Mouse (Mus musculus): ENCODE results near the gene Gm12248. TPM values are rescaled to one million over a fixed set of nuclear protein-coding genes. Genes with fewer than 3 reads are reported as not detected.

Gene Gm12248
- not detected in 2 replicates for polyA plus RNA-seq (2012; ENCODE audit: insufficient read depth, insufficient read length, missing spikeins)

DNA sequence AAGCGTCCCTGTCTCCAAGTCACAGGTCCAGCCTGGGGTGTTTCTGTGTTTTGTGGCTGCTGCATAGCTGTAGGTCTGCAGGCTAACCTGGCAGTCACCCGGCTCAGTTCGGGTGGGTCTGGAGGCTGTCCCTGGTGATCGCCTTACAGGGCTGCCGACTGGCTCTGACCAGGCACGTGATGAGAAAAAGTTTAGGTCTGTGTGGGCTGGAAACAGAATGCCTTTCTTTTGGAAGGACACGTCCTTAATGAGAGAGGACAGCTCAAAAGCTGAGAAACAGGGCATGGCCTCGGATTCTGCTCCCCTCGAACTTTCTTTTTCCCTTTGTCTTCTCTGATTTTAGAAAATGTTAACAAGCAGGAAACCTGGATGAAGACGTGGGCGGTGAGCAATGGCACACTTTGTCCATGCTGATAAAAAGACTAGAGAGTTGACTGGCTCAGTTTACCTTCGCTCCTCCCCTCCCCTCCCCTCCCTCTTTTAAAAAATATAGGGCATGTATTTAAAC, at the start of gene Gm12248:
Gm12248 (minus strand) TSS at position 114 of the 508 bp plus-strand sequence.
- peak within 1 kb of the TSS; percentile 60 for H3K4me3 ChIP-seq (ENCODE audit: insufficient read depth, low read depth, low read length)
- H3K4me1 ChIP-seq (ENCODE audit: control insufficient read depth, insufficient read depth, insufficient read length, low read length): no peaks in the 10 kb centered on the region
- peak within 1 kb of the TSS; percentile 27; the same call in 1 of the 2 replicates for H3K27ac ChIP-seq (replicated peaks; ENCODE audit: low read depth, low read length)

DNA sequence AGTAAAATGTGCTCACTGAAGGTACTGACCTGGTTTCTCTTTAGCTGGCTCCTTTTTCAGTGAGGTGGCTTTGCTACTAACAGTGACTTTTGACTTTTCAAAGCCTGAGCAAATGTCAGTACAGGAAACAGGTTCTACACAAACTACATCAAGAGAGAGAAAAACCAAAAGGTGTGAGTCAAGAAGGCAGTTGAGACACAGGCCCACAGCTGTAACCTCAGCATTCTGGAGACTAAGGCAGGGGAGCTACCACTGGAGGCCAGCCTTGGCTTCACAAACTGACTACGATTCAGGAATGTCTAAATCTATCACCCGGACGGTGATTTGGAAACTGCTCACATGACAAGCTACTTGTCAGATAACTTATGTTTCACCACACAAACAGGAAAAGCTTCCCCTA, 46.5 kb upstream of the Gm12248 start:
- no peaks in the 10 kb centered on the region for H3K4me1 ChIP-seq (ENCODE audit: control insufficient read depth, insufficient read depth, insufficient read length, low read length)
- H3K27ac ChIP-seq (replicated peaks; ENCODE audit: low read depth, low read length): no peak overlapping the region
- H3K4me3 ChIP-seq (ENCODE audit: insufficient read depth, low read depth, low read length): no peak overlapping the region

DNA sequence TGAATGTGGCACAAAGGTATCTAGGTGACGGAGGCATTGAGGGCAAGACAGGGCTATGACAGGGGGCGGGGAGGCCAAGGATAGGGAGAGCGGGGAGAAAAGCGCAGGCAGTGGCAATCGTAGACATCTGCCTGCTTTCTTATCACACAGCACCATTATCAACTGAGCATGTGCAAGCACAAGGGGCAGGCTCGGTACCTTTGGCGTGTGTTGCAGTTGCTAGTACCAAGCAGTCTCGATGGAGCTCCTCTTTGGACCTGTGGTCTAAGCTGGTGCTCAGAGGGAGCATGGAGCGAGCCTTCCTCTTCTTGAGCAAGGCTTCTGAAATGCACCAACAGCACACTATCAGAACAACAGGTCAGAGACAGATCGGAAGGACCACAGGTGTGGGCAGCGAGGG, 45.9 kb upstream of the Gm12248 start:
- Histone ChIP-seq H3K4me1 (ENCODE audit: control insufficient read depth, insufficient read depth, insufficient read length, low read length) (no peaks in the 10 kb centered on the region), H3K27ac (replicated peaks; ENCODE audit: low read depth, low read length) (no peak overlapping the region), H3K4me3 (ENCODE audit: insufficient read depth, low read depth, low read length) (no peak overlapping the region)

DNA sequence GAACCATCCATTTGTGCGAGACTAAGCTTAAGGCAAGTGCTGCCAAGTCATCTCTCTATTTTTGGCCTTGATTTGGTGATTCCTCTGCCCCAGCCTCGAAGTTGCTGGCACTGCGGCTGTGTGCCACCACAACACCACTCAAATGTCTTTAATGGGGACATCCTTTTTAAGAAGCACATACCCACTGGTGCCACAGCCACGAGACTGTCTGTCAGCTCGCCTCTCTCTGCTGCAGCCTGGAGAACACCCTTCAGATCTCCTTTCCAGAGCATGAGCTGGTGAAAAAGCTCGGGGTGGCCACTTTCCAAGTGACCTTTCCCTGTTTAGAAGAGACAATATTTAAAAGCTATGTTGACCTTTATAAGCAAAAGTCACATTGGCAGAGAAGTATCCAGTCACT, 43.7 kb upstream of the Gm12248 start:
- Histone ChIP-seq H3K27ac (replicated peaks; ENCODE audit: low read depth, low read length) (no peak overlapping the region), H3K4me3 (ENCODE audit: insufficient read depth, low read depth, low read length) (no peak overlapping the region), H3K4me1 (ENCODE audit: control insufficient read depth, insufficient read depth, insufficient read length, low read length) (no peaks in the 10 kb centered on the region)

DNA sequence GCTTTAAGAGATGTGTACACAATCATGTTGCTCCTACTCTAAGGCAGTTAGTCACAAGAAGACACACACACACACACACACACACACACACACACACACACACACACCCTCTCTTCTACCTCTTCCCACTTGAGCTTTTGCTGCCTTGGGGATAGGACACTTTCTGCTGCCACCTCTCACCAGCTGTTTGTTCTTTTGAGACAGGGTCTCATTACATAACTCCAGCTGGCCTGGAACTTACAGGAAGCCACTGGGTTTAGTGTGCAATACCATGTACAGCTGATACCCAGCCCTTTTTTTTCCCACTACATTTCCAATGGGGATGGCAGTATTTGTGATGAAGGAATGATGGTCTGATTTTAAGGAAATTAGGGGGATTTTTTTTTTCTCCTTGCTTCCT, 42.4 kb upstream of the Gm12248 start:
- Histone ChIP-seq H3K4me3 (ENCODE audit: insufficient read depth, low read depth, low read length) (no peak overlapping the region), H3K4me1 (ENCODE audit: control insufficient read depth, insufficient read depth, insufficient read length, low read length) (no peaks in the 10 kb centered on the region), H3K27ac (replicated peaks; ENCODE audit: low read depth, low read length) (no peak overlapping the region)

DNA sequence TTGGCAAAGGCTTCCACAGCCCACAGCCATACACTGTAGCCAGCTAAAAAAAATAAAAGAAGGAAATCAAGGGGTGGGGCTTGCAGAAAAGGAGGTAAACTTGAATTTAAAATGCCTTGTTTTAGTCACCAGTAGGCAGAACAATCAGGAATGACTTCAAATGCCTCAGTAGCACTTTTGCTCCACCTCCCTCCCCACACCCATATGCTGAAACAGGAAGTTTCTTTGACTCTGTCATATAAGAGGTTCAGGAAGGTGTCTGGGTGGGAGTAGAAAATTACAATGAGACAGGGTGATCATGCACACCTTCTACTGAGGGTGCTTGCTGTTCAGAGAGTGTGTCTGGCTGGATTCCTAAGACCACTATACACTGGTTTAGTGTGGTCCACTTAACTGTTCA, 41.9 kb upstream of the Gm12248 start:
- Histone ChIP-seq H3K4me3 (ENCODE audit: insufficient read depth, low read depth, low read length) (no peak overlapping the region), H3K4me1 (ENCODE audit: control insufficient read depth, insufficient read depth, insufficient read length, low read length) (no peaks in the 10 kb centered on the region), H3K27ac (replicated peaks; ENCODE audit: low read depth, low read length) (no peak overlapping the region)

DNA sequence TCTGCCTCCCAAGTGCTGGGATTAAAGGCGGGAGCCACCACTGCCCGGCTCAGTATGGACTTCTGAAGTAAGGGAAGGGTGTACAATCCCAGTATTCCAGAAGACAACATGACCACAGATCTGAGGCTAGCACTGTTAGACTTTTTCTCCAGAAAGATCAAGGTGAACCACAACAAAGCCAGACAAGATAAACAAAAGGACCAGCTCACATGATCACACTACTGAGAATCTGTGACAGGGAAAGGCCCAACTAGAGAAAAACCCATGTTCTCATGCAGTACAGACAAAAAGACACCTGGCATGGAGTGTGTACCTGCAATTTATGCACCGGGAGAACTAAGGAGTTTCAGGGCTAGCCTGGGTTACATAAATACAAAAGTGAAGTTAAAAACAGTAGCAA, 39.1 kb upstream of the Gm12248 start:
- no peak overlapping the region for H3K27ac ChIP-seq (replicated peaks; ENCODE audit: low read depth, low read length)
- no peak overlapping the region for H3K4me3 ChIP-seq (ENCODE audit: insufficient read depth, low read depth, low read length)
- no peaks in the 10 kb centered on the region for H3K4me1 ChIP-seq (ENCODE audit: control insufficient read depth, insufficient read depth, insufficient read length, low read length)

DNA sequence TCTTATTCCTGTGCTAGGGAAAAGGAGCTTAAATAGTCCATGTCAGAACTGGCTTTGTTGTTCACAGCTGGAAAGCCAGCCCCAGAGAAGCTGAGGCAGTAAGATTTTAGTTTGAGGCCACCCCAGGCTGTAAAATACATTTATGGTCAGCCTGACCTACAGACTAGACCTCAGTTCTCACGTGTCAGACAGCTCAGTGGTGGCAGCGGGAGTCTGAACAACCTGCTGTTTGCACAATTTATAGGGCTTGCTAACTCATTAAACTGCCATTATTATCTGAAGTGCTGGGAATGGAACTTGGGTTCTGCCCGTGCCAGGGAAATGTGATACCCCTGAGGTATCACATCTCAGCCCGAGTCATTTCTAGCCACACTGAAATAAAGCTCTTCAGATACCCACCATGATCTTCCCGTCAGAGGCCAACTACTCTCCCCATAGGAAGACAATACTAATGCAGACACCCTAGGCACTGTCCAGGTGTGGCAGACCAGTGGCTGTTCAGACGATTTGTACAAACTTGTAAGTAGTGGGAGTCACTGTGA, 36.4 kb upstream of the Gm12248 start:
- Histone ChIP-seq H3K4me3 (ENCODE audit: insufficient read depth, low read depth, low read length) (no peak overlapping the region), H3K4me1 (ENCODE audit: control insufficient read depth, insufficient read depth, insufficient read length, low read length) (no peaks in the 10 kb centered on the region), H3K27ac (replicated peaks; ENCODE audit: low read depth, low read length) (no peak overlapping the region)

DNA sequence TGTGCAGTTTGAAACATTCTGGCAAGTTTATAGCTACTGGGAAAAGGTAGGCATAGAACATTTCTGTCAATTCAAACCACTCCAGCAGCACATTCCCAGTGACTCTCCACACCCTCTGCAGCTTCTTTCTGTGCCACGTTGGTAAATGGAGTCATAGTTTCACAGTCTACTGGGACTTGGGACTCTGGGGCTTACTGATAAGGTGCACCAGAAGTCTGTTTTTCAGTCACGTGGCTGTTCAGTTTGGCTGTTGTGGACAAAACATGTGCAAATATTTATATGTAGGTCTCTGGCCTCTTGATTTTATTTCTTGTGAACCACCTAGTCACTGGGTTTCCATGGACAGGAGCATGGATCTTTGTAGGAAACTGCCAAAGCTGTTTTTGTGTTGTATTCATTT, 34.6 kb upstream of the Gm12248 start:
- Histone ChIP-seq H3K27ac (replicated peaks; ENCODE audit: low read depth, low read length) (no peak overlapping the region), H3K4me3 (ENCODE audit: insufficient read depth, low read depth, low read length) (no peak overlapping the region), H3K4me1 (ENCODE audit: control insufficient read depth, insufficient read depth, insufficient read length, low read length) (peaks cover 3% of the 10 kb centered on the region; the same call in 1 of the 2 replicates)

DNA sequence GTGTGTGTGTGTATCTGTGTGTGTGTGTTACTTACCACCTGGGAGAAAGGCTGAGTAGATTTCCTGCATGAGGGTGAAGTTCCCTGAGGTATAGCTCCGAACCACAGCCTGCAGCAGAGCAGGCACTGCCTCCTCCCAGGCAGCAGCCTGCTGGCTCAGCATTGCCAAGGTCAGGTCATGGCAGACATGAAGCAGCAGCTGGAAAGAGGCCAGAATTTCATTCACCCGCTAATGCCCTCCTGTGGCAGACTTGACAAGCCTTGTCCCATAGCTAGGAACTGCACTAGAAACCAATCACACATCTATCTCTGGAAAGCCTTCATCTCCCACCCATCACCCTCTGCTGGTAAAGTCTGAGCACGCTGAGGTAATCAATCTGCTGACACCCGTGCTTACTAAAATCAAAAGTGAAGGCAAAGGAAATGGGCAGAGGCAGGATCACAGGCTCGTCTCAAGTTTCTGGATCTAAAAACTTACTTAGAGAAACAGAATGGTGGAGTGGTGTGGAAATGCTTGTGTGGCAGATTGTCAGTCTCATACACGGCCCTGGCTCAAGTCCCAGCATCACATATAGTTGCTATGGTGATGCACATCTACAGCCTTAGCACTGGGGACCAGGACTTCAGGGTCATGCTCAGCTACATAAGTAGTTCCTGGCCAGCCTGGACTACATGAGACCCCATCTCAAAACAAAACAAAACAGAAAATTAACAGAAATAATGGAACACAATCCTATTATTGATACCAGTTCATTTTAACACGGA, 33.6 kb upstream of the Gm12248 start:
- Histone ChIP-seq H3K4me1 (ENCODE audit: control insufficient read depth, insufficient read depth, insufficient read length, low read length) (peaks cover 3% of the 10 kb centered on the region; the same call in 1 of the 2 replicates), H3K4me3 (ENCODE audit: insufficient read depth, low read depth, low read length) (no peak overlapping the region), H3K27ac (replicated peaks; ENCODE audit: low read depth, low read length) (no peak overlapping the region)

DNA sequence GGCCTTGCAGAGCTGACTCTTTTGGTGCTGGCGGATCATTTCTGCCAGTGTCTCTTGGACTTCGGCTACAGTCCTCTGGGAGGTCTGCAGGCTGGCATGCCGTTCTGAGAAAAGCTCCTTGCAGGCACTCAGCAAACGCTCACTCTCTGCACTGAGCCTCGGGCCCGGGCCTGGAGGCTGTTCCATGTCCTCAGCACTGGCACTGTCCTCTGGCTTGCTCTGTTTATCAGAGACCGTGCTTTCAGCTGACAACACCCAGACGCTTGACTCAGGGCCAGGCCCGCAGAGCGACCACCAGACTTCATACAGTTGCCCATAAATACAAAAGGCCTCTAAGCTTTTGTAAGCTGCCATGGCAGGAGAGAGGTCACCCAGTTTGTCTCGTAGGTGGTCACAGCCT, 32.1 kb upstream of the Gm12248 start:
- Histone ChIP-seq H3K4me3 (ENCODE audit: insufficient read depth, low read depth, low read length) (no peak overlapping the region), H3K4me1 (ENCODE audit: control insufficient read depth, insufficient read depth, insufficient read length, low read length) (peaks cover 3% of the 10 kb centered on the region; the same call in 1 of the 2 replicates), H3K27ac (replicated peaks; ENCODE audit: low read depth, low read length) (0 out of 2 replicates have a peak overlapping the region, but pooled peaks have one; percentile 10)

DNA sequence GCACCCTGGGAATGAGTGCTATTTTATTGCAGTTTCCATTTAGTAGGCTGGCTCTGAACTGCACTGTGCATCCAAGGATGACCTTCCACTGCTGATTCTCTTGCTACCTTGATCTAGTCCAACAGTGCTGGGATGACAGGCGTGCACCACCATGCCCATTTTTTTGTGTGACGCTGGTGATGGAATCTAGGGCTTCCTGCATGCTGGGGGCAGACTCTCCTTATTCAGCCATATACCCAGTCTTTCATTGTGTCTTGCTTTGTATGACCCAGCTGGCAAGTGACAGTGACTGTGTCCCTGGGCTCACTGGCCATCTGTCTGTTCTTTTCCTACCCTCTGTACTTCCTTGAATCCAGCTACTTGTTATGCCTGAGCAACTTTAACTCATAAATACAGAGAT, 30.8 kb upstream of the Gm12248 start:
- no peak overlapping the region for H3K27ac ChIP-seq (replicated peaks; ENCODE audit: low read depth, low read length)
- H3K4me1 ChIP-seq (ENCODE audit: control insufficient read depth, insufficient read depth, insufficient read length, low read length): peaks cover 3% of the 10 kb centered on the region; the same call in 1 of the 2 replicates
- H3K4me3 ChIP-seq (ENCODE audit: insufficient read depth, low read depth, low read length): no peak overlapping the region

DNA sequence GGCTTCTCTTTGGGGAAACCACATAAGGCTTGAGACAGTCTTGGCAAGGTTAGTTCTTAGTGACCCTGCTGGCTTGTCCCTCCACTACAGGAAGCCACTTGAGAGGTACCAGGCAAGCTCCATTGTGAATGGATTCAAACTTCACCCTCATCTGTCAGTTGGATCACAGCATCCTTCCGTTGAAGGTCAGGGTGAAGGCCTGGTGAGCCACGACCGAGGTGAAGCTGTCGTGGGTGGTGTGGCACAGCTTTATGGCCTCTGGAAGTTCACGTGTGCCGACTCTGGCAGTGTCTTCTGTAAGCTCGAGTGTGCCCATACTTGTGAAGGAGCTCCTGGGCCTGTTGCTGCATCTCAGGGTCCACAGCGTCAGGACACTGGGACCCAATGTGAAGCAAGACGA, 28.4 kb upstream of the Gm12248 start:
- no peak overlapping the region for H3K27ac ChIP-seq (replicated peaks; ENCODE audit: low read depth, low read length)
- no peak overlapping the region for H3K4me3 ChIP-seq (ENCODE audit: insufficient read depth, low read depth, low read length)
- H3K4me1 ChIP-seq (ENCODE audit: control insufficient read depth, insufficient read depth, insufficient read length, low read length): peaks cover 3% of the 10 kb centered on the region; the same call in 1 of the 2 replicates

DNA sequence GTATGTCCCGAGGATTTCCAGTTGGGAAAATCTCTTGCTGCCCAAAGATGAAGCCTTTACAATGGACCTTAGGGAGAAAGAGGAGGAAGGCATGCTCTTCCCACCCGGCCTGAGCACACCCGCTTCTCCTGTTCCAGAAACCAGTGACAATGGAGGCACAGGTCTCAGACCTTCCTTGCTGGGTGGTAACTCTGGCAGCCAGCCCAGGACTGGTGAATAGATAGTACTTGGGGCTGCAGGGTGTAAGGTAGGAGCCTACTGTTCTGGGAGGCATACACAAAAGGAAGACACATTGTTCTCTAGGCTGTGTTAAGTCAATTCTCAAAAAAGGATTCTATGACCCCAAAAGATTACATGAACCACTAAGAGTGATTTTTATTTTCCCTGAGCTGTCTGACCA, 27.7 kb upstream of the Gm12248 start:
- Histone ChIP-seq H3K4me3 (ENCODE audit: insufficient read depth, low read depth, low read length) (no peak overlapping the region), H3K4me1 (ENCODE audit: control insufficient read depth, insufficient read depth, insufficient read length, low read length) (peaks cover 3% of the 10 kb centered on the region; the same call in 1 of the 2 replicates), H3K27ac (replicated peaks; ENCODE audit: low read depth, low read length) (no peak overlapping the region)

DNA sequence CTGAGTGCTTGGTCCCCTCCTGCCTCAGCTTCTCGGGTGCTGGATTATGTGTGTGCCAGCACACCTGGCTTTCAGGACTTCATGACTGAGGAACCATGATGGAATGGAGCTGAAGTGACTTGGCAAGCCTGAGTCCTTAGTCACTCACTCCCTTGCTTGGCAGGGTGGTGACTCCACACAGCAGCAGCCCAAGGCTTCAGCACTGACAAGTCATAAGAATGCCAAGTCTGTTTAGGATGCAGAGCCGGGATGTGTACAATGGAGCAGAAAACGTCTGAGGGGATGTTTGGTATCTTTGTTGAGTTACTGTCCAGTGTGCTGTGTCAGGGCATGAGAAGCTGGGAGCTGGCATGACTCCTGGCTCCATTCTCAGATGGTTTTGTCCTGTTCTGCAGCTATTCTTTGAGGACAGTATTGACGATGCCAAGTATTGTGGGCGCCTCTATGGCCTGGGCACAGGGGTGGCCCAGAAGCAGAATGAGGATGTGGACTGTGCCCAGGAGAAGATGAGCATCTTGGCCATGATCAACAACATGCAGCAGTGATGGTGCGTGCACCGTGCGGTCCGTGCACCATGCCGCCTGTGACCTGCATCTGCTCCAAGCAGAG, 24.2 kb upstream of the Gm12248 start:
- Histone ChIP-seq H3K4me1 (ENCODE audit: control insufficient read depth, insufficient read depth, insufficient read length, low read length) (no peaks in the 10 kb centered on the region), H3K4me3 (ENCODE audit: insufficient read depth, low read depth, low read length) (no peak overlapping the region), H3K27ac (replicated peaks; ENCODE audit: low read depth, low read length) (no peak overlapping the region)
